Mouse (Mus musculus) liver, adult 2 months (tissue): ENCODE results near the gene Supt5. TPM values are rescaled to one million over a fixed set of nuclear protein-coding genes. Genes with fewer than 3 reads are reported as not detected.

Experiments
- DNase-seq: peaks from one replicate; pipeline ENCODE4 v3.0.0-alpha.2; 2011; ENCODE audit warnings: low read depth, low spot score; ENCODE audit errors: extremely low read depth
- H3K27ac ChIP-seq: fragments of 200-500 bp; replicated peaks from 2 replicates; pipeline ENCODE4 v1.5.1; 2012; ENCODE audit warnings: low read depth, mild to moderate bottlenecking, control low read depth, inconsistent platforms, low read length; ENCODE audit not compliant: insufficient read depth
- H3K27me3 ChIP-seq: fragments of 200-500 bp; 2 replicates; pipeline ENCODE4 v1.6.1; 2012; ENCODE audit warnings: mild to moderate bottlenecking, moderate library complexity, low read length, inconsistent platforms; ENCODE audit not compliant: control insufficient read depth, insufficient read depth
- H3K36me3 ChIP-seq: fragments of 200-500 bp; 2 replicates; pipeline ENCODE4 v1.6.1; 2012; ENCODE audit warnings: low read length, inconsistent platforms; ENCODE audit not compliant: control insufficient read depth, insufficient read depth
- H3K4me1 ChIP-seq: fragments of 200-500 bp; 2 replicates; pipeline ENCODE4 v1.6.1; 2011; ENCODE audit warnings: low read length; ENCODE audit not compliant: control insufficient read depth, insufficient read depth
- H3K4me3 ChIP-seq: fragments of 200-500 bp; 2 replicates; pipeline ENCODE4 v1.5.1; 2011; ENCODE audit warnings: low read depth, mild to moderate bottlenecking, control low read depth, low read length, moderate library complexity; ENCODE audit not compliant: insufficient read depth
- H3K79me2 ChIP-seq: fragments of 200-500 bp; 2 replicates; pipeline ENCODE4 v1.6.1; 2012; ENCODE audit warnings: inconsistent platforms, mild to moderate bottlenecking, low read length, moderate library complexity; ENCODE audit not compliant: control insufficient read depth, insufficient read depth
- H3K9ac ChIP-seq: fragments of 200-500 bp; 2 replicates; pipeline ENCODE4 v1.6.1; 2012; ENCODE audit warnings: low read depth, mild to moderate bottlenecking, control low read depth, inconsistent platforms, low read length
- CTCF ChIP-seq: fragments of 200-500 bp; IDR thresholded peaks from 2 replicates; pipeline ENCODE4 v1.5.1; 2011; ENCODE audit warnings: low read depth, low read length, control low read depth
- POLR2A ChIP-seq: fragments of 200-500 bp; IDR thresholded peaks from 2 replicates; pipeline ENCODE4 v1.6.1; 2011; ENCODE audit warnings: low read length, control low read depth; ENCODE audit not compliant: insufficient read depth; ENCODE audit errors: extremely low read depth
- WGBS: fragments of 180-500 bp; shearing (Covaris S2); methylation state at CpG from one replicate; pipeline ENCODE4 v1.1.7; 2018; 5-methylcytosine and 5-hydroxymethylcytosine counted together
- polyA plus RNA-seq: library from polyadenylated mRNA; depleted of rRNA; stranded (reverse); fragments of >200 nt; gene quantifications from 2 replicates; pipeline ENCODE4 v1.2.3, GENCODE M21; 2012
- total RNA-seq: library from RNA; depleted of rRNA; stranded (reverse); fragments of >200 nt; gene quantifications from 2 replicates; pipeline ENCODE4 v1.2.3, GENCODE M21; 2014

Supt5 gene
- total and polyA plus RNA-seq, 2 experiments, result 15.1 to 67.3 TPM

DNA sequence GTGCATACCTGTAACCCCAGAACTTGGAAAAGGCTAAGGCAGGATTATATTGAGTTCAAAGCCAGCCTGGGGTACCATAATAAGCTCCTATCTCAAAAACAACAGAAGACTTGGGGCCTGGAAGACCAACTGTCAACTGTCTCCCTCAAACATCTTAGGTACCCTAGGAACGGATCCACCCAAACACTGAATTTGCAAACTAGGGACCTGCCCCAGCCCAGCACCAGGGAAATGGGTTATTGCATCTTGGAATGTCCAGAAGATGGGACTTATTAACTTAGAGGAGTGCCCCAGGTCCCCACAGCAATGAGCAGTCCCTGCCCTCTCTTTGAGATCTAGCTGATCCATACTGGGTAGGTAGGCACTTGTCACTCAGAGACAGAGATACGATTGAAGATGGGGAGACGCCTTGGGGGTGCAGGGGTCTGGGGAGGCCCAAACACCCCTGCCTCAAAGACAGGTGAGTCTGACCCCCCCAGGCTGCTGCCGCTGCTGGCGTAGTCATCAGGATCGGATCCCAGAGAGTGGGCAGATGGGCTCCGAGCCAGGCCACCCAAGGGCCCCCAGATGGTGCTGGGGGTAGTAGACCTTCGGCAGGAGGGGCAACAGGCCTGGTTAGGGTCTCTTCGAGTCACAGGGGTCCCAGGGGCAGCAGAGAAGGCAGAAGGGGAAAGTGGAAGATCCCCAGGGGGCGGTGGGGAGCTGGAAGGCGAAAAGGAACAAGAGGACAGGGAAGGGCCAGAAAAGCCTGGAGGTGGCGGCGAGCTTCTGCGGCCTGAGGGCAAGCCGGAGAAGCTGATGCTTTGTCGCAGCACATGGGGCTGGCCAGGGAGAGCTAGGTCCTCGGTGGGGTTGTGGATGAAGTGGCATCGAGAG is 38.9 kb upstream of the Supt5 start:
- Histone ChIP-seq H3K27ac (peak overlapping the region; percentile 97), H3K27me3 (no peaks in the 10 kb centered on the region), H3K36me3 (peaks cover 8% of the 10 kb centered on the region), H3K4me3 (peak overlapping the region; percentile 96), H3K79me2 (peaks cover 20% of the 10 kb centered on the region), H3K4me1 (peaks cover 13% of the 10 kb centered on the region; the same call in 1 of the 2 replicates), H3K9ac (peak overlapping the region; percentile 99)
- WGBS, result 3% methylated on average over 18 of the region's 18 CpGs
- DNase-seq, result peak; percentile 57
- 0 out of 2 replicates have a peak, but pooled peaks have one; percentile 4 for TF ChIP-seq POLR2A
- TF ChIP-seq CTCF, result no peak

DNA sequence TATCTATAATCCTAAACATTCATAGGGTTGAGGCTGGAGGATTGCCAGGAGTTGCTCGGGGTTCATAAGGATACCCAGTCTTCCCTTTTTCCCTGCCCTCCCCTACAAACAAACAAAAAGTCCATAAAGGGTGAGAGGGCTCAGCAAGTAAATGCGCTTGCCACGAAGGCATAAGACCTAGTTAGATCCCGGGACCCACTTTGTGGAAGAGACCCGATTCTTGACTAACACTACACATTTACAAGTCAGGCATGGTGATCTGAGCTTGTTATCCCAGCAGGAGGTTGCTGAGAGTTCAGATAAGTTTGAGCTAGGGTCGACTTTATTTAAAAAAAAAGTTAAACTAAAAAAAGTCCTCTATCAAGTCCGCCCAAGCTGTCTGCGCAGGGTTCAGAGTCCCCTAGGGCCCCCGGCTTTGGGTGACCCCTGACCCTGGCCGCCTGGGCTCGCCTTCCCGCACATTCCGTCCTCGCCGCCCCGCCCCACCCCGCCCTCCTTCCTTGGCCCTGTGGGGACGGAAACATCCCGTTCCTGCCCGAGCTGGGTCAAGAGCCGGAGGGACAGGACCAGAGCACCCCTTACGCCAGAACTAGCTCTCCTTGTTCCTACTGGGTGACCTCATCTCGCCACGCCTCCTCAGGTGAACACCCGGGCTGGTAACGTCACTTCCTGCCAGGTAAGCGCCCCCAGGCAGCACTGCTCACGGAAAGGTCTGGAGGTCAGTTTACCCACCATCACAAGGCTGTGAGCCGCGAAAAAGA is 37.6 kb upstream of the Supt5 start:
- WGBS, result 1% methylated on average over 30 of the region's 30 CpGs
- Histone ChIP-seq H3K4me3 (peak overlapping the region; percentile 24), H3K36me3 (peaks cover 8% of the 10 kb centered on the region), H3K27me3 (no peaks in the 10 kb centered on the region), H3K27ac (peak overlapping the region; percentile 97), H3K9ac (peak overlapping the region; percentile 67), H3K79me2 (peaks cover 20% of the 10 kb centered on the region), H3K4me1 (peaks cover 10% of the 10 kb centered on the region; the same call in 1 of the 2 replicates)
- DNase-seq, result peak; percentile 98
- peak; percentile 10; the same call in 1 of the 2 replicates for TF ChIP-seq CTCF
- TF ChIP-seq POLR2A, result peak; percentile 84

DNA sequence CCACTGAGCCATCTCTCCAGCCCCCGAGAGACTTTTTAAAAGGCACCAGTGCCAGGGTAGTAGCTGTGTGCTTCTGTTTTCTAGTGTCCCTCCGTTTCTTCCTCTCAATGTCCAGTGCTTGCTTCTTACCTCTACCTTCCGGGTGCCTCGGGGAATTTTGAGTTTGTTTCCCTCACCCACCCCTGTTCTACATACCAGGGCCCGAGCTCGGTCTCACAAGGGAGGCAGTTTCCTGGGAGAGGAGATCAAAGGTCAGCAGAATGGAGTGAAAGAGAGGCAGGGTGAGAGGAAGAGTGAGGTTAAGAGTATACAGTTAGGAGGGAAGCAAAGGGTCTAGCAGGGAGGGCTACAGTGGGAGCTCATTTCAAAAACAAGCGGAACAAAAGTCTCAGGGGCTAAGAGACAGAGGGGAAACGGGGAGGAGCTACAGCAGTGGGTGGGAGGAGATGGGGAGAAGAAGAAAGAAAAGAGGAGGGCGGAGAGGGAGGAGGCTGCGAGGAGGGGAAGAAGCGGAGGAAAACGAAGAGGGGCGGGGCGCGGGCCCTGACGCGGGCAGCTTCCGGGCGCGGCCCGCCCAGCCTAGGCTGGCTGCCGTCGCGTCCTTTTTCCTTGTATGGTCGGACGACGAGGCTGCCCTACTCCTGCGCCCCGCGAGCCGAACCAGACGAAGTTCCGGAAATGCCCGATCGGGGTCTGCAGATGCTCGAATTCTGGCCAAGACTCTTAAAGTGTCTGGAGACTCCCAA is 36.8 kb upstream of the Supt5 start:
- no peaks in the 10 kb centered on the region for H3K27me3 ChIP-seq
- H3K27ac ChIP-seq, result peak overlapping the region; percentile 97
- WGBS, result under 1% methylated on average over 35 of the region's 36 CpGs
- TF ChIP-seq CTCF (no peak), POLR2A (peak; percentile 81; the same call in 1 of the 2 replicates)
- H3K4me3 ChIP-seq, result peak overlapping the region; percentile 24
- peak; percentile 77 for DNase-seq
- H3K4me1 ChIP-seq, result peaks cover 5% of the 10 kb centered on the region; the same call in 1 of the 2 replicates
- peaks cover 20% of the 10 kb centered on the region for H3K79me2 ChIP-seq
- peak overlapping the region; percentile 67 for H3K9ac ChIP-seq
- peaks cover 8% of the 10 kb centered on the region for H3K36me3 ChIP-seq

DNA sequence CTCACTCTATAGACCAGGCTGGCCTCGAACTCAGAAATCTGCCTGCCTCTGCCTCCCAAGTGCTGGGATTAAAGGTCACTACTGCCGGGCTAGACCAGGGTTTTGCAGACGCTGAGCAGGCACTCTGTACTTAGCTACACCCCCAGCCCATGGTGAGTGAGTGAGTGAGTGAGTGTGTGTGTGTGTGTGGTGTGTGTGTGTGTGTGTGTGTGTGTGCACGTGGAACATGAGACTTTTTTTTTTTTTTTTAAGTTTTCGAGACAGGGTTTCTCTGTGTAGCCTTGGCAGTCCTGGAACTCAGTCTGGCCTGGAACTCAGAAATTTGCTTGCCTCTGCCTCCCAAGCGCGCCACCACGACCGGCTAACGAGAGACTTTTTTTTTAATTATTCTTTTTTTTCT is 36.1 kb upstream of the Supt5 start:
- peak; percentile 28 for DNase-seq
- peaks cover 8% of the 10 kb centered on the region for H3K36me3 ChIP-seq
- no peak overlapping the region for H3K9ac ChIP-seq
- TF ChIP-seq CTCF, result no peak
- no peak for TF ChIP-seq POLR2A
- peaks cover 20% of the 10 kb centered on the region for H3K79me2 ChIP-seq
- no peaks in the 10 kb centered on the region for H3K27me3 ChIP-seq
- peaks cover 3% of the 10 kb centered on the region; the same call in 1 of the 2 replicates for H3K4me1 ChIP-seq
- 56% methylated on average over 10 of the region's 10 CpGs for WGBS
- H3K4me3 ChIP-seq, result no peak overlapping the region
- peak overlapping the region; percentile 97 for H3K27ac ChIP-seq

DNA sequence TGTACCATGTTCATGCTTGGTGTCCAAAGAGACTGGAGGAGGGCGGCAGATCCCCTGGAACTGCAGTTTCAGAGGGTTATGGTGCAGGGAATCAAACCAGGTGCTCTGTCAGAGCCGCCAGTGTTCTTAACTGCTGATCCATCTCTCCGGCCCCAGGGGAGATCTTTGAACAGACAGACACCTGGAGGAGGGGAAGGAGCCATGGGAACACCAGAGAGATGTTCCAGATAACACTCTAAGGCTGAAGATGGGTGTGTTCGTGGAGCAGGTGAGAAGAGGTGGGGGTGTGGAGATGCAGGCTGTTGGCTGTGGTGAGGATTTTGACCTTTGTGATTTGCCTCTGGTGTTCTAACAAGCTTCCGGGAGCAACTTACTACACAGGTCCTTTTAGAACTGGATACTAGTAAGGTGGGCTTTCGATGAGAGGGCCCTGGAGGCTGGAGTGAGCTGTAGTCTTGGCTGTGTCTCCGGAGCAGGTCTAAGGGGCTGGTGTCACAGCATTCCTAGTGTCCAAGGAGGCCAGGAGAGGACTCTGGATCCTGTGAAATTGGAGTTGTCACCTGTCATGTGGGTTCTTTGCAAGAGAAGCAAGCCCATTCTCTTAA is 35.4 kb upstream of the Supt5 start:
- 67% methylated on average over 7 of the region's 7 CpGs for WGBS
- peaks cover 8% of the 10 kb centered on the region for H3K36me3 ChIP-seq
- peak overlapping the region; percentile 5; the same call in 1 of the 2 replicates for H3K27ac ChIP-seq
- H3K4me1 ChIP-seq, result peaks cover 3% of the 10 kb centered on the region; the same call in 1 of the 2 replicates
- no peak overlapping the region for H3K4me3 ChIP-seq
- no peaks in the 10 kb centered on the region for H3K27me3 ChIP-seq
- no peak for DNase-seq
- no peak overlapping the region for H3K9ac ChIP-seq
- TF ChIP-seq CTCF (no peak), POLR2A (no peak)
- H3K79me2 ChIP-seq, result peaks cover 20% of the 10 kb centered on the region
